Mouse (Mus musculus): Measurements from ENCODE around the gene Smarca4. TPM values are rescaled to one million over a fixed set of nuclear protein-coding genes. Genes with fewer than 3 reads are reported as not detected.

Gene Smarca4
- total RNA-seq, 4 experiments from 2014 or later = 78.6 to 92.0 (median 80.9) TPM

DNA sequence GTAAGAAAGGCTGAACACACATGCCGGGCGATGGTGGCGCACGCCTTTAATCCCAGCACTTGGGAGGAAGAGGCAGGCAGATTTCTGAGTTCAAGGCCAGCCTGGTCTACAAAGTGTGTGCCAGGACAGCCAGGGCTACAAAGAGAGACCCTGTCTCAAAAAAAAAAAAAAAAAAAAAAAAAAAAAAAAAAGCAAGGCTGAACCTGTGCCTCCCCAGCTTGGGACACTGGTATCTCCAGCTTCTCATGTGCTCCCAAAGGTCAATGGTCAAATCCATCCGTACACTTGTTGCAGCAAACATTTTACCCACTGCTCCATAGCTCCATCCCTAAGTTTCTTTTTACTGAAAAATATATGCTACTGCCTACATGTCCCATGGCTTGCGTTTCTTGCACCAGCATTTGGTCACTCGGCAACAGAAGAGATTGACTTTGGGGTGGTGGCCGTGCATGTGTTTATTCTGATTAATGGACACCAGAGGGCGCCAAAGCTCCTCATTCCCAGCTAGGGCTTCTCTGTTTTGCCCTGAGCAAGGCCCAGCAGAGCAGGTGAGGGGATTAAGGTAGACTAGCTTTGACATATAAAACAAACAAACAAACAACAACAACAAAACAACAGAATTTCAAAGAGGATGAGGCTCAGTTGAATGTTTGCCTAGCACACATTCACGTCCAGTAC, 14.1 kb upstream of the Smarca4 start:
- peak; percentile 50 for DNase-seq

DNA sequence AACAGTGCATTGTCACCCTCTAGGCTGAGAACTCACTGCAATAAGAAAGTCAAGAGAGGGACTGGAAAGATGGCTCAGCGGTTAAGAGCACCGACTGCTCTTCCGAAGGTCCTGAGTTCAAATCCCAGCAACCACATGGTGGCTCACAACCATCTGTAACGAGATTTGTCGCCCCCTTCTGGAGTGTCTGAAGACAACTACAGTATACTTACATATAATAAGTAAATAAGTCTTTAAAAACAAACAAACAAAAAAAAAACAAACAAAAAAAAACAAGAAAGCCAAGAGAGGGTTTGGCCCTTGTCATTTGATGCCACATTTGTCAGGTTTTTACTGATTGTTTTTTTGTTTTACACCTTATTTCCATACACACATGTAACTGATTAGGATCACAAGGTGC, 11.8 kb upstream of the Smarca4 start:
- DNase-seq = no peak

DNA sequence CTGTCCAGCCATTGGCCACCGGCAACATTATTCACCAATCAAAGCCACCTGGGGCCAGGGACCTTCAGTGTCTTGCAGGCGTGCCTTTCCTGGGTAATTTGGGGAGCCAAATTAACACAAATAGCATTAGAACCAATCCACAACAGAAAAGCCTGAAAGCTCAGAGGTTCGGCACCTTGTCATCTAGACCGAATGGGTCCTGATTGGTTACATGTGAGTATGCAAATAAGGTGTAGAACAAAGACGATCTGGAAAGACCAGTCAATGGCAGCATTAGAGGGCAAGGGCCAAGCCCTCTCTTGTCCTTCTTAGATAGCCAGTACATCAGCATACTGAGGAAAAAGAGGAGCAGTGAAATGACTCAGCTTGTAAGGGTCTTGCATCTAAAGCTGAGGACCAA, 10.1 kb upstream of the Smarca4 start:
- no peak for DNase-seq

DNA sequence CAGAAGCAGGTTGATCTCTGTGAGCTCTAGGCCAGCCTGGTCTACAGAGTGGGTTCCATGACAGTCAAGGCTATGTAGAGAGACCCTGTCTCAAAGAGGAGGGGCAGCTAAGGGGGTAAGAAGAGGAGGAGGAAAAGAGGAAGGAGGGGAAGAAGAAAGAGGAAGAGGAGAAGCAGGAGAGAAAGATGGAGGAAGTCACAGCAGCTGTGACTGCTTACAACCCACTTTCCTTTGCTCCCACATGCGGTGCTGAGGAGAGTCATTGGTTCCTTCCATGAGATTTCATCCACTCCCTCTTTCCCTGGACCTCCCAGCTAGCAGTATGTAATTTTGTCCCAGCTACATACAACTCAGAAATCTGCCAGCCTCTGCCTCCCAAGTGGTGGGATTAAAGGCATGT, 9.3 kb upstream of the Smarca4 start:
- no peak for DNase-seq

DNA sequence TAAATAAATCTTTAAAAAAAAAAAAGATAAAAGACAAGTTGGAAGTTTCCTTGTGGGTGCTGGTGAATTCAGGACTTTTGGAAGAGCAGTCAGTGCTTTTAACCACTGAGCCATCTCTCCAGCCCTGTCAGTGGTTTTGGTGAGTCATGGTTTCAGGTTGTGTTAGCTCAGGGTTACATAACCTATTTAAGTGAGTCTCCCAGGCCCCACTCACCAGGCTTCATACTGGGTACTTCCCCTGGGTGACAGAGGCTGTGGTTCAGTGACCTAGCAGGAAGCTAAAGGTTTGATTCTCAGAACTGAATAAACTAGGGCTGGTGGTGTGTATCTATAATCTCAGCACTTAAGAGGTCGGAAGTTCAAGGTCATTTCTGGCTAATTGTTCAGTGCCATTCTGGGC, 6.1 kb upstream of the Smarca4 start:
- DNase-seq = peak; percentile 63

DNA sequence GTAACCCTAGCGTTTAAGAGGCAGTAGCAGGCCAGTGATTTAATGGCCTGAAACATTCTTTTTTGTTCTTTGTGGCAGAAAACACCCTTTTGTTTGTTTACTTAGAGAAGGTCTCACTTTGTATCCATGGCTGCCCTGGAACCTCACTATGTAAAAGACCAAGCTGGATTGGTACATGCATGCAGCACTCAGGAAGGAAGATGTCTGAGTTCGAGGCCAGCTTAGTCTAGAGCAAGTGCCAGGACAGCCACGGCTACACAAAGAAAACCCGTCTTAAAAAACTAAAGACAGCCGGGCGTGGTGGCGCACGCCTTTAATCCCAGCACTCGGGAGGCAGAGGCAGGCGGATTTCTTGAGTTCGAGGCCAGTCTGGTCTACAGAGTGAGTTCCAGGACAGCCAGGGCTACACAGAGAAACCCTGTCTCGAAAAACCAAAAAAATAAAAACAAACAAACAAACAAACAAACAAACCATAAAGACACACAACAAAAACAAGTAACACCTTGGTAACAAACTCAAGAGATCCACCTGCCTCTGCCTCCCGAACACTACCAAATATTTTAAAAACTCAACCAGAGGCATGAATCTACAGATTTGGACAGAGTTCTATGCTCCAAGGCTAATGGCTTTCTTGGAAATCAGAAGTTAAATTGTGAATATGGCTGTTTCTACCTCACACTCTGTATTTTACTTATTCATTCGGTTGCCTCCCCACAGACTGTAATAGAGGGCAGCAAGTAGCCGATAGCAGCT, 929 bp upstream of the Smarca4 start:
- DNase-seq = no peak

DNA sequence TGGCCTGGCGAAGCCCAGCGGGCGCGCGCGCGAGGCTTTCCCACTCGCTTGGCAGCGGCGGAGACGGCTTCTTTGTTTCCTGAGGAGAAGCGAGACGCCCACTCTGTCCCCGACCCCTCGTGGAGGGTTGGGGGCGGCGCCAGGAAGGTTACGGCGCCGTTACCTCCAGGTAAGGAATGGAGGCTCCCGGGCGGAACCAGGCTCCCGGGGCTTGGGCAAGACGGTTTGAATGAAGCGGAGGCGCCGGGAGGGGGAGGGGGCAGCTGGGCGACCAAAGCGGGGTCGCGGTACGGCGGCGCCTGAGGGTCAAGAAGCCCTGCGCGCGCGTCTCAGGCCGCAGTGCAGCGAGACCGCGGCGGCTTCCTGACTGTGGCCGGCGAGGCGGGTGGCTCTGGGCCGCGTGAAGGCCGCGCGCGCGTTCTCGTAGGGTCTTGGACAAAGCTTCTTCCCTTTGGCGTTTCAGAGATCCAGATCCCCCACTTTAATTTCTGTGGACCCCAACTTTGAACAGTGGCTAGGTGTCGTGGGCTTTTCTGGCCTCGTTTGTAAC, 338 bp downstream of the Smarca4 start:
- DNase-seq = peak; percentile 78

DNA sequence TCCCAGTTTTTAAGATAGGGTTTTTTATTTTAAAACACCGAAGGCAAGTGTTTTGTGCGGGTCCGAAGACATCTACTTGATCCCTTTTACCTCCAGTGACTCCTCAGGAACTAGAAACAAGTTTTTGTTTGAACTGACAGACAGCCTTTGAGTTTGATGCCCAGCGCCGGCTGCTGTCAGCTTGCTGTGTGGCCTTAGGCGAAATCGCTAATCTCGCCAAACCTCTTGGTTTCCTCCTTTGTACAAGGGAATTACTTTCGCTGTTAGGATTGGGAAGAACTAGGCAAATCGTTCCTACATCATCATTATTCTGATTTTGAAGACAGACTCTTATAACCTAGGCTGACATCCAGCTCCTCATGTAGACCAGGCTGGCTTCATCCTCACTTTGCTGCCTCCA, 1.1 kb downstream of the Smarca4 start:
- no peak for DNase-seq

DNA sequence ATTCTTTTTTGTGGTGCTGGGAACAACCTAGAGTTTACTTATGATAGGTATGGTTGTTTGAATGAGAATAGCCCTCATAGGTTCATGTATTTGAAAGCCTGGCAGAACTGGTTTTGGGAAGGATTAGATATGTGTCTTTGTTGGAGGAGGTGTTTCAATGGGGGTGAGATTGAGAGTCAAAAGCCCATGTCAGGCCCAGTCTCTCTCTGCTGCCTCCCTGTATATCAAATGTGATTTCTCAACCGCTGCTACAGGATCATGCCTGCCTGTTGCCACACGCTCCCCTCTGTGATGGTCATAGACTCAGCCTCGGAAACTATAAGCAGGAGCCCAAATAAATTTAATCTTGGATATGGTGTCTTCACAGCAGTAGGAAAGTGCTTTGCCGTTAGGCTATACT, 4.3 kb downstream of the Smarca4 start:
- no peak for DNase-seq

DNA sequence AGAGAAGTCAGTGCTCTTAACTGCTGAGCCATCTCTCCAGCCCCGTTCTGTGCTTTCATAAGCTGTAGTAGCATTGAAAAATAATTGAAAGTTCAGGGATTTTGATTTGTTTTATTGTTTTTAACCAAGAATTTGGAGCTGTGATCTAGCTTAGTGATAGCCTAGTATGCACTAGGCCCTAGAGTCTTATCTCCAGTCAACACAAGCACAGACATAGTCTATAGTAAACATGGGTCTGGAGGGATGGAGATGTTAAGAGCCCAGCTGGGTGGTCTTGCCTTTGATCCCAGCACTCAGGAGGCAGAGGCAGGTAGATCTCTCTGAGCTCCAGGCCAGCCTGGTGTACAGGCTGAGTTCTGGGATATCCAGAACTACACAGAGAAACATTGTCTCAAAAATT, 6.7 kb downstream of the Smarca4 start:
- no peak for DNase-seq

DNA sequence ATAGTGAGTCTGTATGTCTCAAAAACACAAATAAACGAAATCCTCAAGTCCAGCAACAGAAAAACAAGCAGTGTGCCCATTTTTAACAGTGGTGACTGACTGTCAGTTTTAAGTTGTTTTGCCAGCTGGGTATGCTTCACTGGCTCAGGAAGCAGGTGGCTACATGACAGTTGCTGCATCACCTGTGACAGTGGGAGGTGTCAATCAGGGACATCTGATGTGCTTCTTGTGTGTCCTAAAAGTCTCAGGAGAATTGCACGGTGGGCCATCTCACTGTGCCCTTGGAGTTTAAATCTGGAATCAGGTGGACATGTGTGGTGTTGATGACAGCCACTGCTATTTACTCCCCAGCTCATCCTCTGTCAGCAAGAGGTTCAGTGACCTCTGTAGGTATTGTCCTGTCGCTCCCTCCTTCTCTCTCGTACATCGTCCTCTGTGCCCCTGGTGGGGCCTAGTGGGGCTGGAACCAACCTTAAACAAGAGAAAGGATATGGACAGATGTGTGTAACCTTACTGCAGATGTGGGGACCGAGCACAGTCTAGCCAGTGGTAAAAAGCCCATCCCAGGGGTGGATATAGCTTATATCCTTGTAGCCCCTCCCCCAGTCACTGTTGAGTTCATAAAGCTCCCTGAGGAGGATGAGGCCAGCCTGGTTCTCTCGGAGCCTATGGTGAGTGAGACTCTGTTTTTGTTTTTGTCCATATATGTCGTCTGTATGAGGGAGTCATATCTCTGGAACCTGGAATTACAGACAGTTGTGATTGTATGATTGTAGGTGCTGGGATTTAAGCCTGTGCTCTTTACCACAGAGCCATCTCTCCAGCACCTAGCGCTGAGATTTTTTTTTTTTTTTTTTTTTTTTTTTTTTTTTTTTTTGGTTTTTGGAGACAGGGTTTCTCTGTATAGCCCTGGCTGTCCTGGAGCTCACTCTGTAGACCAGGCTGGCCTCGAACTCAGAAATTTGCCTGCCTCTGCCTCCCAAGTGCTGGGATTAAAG, 9.7 kb downstream of the Smarca4 start:
- no peak for DNase-seq

DNA sequence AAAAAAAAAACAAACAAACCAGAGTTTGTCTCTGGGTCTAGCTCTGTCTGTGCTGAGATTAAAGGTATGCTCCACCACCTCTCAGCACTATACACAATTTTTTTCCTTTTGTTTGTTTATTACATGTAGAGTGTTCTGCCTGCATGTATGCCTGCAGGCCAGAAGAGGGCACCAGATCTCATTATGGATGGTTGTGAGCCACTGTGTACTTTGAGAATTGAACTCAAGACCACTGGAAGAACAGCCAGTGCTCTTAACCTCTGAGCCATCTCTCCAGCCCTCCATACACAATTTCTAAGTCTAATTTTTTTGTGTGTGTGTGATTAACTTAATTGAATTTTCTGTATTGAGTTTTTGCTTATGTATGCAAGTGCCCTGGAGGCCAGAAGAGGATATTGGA, 10.6 kb downstream of the Smarca4 start:
- DNase-seq = no peak

DNA sequence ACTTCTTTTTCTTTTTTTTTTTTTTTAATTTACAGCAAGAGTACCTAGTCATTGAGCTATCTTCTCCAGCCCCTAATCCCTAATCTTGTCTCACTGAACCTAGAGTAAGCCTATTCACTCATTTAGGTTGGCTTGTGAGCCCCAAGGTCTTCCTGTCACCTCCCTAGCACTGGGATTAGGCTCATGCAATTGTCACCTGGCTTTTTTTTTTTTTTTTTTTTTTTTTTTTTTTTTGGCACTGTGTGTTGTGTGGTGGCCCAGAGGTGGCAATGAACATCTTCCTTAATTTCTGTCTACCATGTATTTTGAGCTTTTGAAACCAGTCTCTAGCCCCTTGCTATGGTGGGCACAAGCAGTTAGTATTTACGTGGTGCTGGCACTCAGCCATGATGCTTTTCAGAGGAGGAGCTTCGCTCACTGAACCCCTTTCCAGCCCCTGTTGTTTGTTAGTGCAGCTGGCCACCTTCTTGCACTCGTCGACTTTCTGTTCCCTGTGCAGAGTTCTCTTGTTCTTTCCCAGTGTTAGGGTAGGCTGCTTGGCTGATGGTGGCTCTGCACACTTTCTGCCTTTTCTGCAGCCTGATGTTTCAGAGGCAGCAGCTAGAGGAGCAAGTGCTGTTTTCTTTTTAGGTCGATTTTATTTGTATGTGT, 11.3 kb downstream of the Smarca4 start:
- no peak for DNase-seq

DNA sequence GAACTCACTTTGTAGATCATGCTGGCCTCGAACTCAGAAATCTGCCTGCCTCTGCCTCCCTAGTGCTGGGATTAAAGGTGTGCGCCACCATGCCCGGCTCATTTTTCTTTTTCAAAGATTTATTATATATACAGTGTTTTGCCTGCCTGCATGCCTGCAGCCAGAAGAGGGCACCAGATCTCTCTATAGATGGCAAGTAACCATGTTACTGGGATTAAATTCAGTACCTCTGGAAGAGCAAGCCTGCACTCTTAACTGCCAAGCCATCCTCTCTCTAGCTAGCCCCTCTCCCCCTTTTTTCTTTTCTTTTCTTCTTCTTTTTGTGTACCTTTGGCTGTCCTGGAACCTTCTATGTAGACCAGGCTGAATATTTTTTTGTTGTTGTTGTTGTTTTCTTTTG, 14.7 kb downstream of the Smarca4 start:
- no peak for DNase-seq

DNA sequence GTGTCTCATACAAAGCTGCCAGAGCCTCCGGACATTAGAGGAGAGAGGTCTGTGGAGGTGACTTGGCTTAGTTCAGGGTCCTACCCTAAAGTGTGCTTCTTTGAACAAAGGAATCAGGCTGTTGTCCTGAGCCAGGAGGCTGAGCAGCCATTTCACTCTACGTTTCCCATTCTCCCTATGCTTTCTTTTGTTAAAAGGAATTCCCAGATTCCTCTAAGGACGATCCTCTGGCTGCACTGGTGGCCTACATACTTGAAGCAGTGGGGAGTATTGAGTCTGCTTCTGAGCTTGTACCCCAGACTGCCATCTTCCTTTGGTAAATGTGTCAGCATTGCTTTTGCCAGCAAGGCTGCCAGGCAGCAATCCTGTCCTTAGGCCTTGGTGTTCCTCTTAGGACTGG, 17.1 kb downstream of the Smarca4 start:
- no peak for DNase-seq

DNA sequence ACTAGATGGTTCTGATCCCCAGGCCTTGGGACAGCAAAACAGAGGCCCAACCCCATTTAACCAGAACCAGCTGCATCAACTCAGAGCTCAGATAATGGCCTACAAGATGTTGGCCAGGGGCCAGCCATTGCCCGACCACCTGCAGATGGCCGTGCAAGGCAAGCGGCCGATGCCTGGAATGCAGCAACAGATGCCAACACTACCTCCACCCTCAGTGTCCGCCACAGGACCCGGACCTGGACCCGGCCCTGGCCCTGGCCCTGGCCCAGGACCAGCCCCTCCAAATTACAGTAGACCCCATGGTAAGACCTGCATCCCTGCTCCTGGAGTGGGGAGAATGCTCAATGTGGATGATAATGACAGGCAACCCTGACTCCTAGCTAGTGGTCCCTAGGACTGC, 19.7 kb downstream of the Smarca4 start:
- DNase-seq = no peak

DNA sequence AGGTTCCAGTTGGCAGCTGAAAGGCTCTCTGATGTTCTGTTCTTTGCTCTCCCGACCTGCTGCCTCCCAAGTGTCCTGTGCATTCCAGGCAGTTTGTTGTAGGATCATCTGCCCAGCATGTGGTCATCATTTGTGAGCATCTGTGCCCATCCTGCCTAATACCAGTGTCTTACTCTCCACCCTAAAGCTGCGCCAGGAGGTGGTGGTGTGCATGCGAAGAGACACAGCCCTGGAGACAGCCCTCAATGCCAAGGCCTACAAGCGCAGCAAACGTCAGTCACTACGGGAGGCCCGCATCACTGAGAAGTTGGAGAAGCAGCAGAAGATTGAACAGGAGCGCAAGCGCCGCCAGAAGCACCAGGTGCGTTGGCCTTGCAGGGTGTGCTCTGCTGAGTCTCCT, 23.1 kb downstream of the Smarca4 start:
- no peak for DNase-seq

DNA sequence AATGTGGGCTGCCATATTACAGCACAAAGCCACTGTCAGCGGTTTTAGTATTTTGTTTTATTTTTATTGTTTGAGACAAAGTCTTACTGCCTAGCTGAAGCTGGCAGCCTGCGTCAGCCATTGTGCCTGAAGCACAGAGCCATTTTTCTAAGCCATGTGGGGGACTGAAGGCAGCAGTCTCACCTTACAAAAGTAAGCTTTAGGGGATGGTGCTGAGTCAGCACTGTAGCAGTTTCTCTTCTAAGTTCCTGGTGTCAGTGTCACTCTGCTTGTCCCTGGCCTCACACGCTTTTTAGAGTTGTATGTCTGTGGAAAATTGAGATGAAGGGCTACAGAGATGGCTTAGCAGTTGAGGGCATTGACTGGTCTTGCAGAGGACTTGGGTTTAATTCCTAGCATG, 30.4 kb downstream of the Smarca4 start:
- DNase-seq = no peak

DNA sequence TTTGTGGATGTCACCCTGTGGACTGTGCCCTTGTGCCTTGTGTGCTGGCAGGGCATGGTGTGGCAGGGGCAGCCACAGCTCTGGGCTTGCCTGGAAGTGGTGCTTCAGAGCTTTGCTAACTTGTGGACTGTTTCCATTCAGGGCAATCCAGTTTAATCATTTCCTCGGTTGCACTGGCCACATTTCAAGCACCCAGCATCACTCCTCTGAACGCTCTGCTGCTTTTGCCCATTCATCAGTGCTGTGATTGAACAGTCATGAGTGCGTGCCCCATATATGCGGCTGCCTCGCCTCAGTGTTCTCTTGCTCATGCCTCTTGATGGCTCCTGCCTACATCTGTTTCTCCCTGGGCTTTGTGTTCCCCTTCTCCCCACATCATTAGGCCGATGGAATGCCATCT, 31.8 kb downstream of the Smarca4 start:
- DNase-seq = no peak

DNA sequence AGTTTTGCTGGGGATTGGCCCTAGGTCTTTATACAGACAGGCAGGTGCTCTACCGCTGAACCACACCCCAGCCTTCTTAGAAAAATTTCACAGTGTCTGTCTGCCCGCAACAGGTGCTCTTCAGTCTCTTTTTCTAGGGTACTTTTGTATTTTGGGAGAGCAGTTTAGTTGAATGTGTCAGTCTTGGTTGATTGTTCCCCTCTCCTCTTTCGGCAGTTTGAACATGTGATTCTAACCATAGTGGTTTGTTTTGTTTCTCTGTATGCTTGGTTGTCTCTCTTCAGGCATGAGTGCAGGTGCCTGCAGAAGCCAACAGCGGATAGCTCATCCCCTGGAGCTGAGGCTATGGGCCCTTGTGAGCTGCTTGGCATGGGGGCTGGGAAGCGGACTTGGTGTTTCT, 36.3 kb downstream of the Smarca4 start:
- no peak for DNase-seq

DNA sequence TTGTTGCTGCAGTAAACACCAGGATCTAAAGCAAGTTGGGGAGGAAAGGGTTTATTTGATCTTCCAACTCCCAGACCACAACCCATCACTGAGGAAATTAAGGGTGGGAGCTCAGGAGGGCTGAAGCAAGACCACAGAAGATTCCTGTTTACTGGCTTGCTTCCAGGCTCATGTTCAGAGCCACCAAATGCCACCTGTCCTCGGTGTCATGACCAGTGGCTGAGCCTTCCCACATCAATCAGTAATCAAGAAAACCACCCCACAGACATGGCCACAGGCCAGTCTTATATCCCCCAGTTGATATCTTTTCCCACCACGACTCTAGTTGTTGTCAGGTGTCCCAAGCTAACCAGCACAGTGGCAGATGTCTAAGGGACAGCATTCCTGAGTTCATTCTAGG, 37.3 kb downstream of the Smarca4 start:
- no peak for DNase-seq

DNA sequence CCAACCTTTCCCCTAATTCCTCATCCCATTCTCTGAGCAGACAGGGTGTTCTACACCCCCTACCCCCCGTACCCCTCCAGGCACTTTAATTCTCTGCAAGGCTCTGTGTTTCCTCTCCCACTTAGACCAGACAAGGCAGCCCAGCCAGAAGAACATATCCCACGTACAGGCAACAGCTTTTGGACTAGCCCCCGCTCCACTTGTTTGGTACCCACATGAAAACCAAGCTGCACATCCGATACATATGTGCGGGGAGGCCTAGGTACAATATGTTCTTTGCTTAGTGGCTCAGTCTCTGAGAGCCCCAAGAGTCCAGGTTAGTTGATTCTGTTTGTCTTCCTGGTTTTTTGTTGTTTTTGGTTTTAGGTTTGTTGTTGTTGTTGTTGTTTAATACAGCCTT, 46.1 kb downstream of the Smarca4 start:
- no peak for DNase-seq
